Comparison of ENCODE assay signal across 8 mouse cellular contexts in genomic region chr4:138367641-138368497, GRCm38 (mm10). TPM values are rescaled to one million over a fixed set of nuclear protein-coding genes. Genes with fewer than 3 reads are reported as not detected.
DNase-seq lines count a peak whose midpoint lies in the region; ATAC-seq and TF ChIP-seq lines count a peak whose summit lies in the region.

TSS of gene Cda (minus strand) at chr4:138367992.

- peak within 1 kb of the TSS; percentile 32; the same call in 1 of the 2 replicates for H3K4me3 ChIP-seq in layer of hippocampus, adult 2 months
- H3K4me3 ChIP-seq in hindbrain, postnatal 0 days (ENCODE audit: low read length) = peak within 1 kb of the TSS; percentile 26
- H3K4me3 ChIP-seq in liver, embryonic 12.5 days = peak within 1 kb of the TSS; percentile 53
- H3K4me3 ChIP-seq in myocyte = peak within 1 kb of the TSS; percentile 6

- H3K36me3 ChIP-seq in hindbrain, postnatal 0 days (ENCODE audit: insufficient read depth, low read length) = no peaks in the 10 kb centered on the region
- no peaks in the 10 kb centered on the region for H3K36me3 ChIP-seq in liver, embryonic 12.5 days
- no peaks in the 10 kb centered on the region for H3K36me3 ChIP-seq in myocyte (ENCODE audit: control insufficient read depth, insufficient read depth)

- no peak within 1 kb of the TSS for H3ac ChIP-seq in myocyte (ENCODE audit: control insufficient read depth, insufficient read length)

- TF ChIP-seq CTCF in layer of hippocampus, adult 2 months (conservative IDR thresholded peaks at IDR 0.05) = no peak
- no peak for TF ChIP-seq CTCF in hindbrain, postnatal 0 days (IDR thresholded peaks at IDR 0.05; ENCODE audit: low read depth)

- H3K9ac ChIP-seq in hindbrain, postnatal 0 days (replicated peaks; ENCODE audit: low read length) = peak within 1 kb of the TSS; percentile 9; the same call in 1 of the 2 replicates
- peak within 1 kb of the TSS; percentile 52 for H3K9ac ChIP-seq in liver, embryonic 12.5 days

- no peaks in the 10 kb centered on the region for H3K27me3 ChIP-seq in hindbrain, postnatal 0 days (ENCODE audit: insufficient read depth, low read length)
- H3K27me3 ChIP-seq in liver, embryonic 12.5 days (replicated peaks) = peaks cover 33% of the 10 kb centered on the region
- no peaks in the 10 kb centered on the region for H3K27me3 ChIP-seq in myocyte (ENCODE audit: control insufficient read depth, insufficient read depth, insufficient read length)

- H3K4me1 ChIP-seq in hindbrain, postnatal 0 days (ENCODE audit: insufficient read depth, low read length) = peaks cover 8% of the 10 kb centered on the region; the same call in 1 of the 2 replicates
- H3K4me1 ChIP-seq in liver, embryonic 12.5 days = peaks cover 27% of the 10 kb centered on the region

- DNase-seq in layer of hippocampus, adult 2 months (ENCODE audit: low spot score in 2 of 2) = no peak
- DNase-seq in layer of hippocampus, postnatal 36 days = no peak
- DNase-seq in embryo, embryonic 11 days = peak; percentile 84
- DNase-seq in gastrocnemius, postnatal 36 days = peak; percentile 69 to 75
- peak; percentile 71 for DNase-seq in hindbrain, postnatal 0 days (ENCODE audit: low spot score)
- peak; percentile 55 for DNase-seq in testis, postnatal 14 days (ENCODE audit: low spot score)

- no peak for TF ChIP-seq POLR2A in myocyte (IDR thresholded peaks at IDR 0.05; ENCODE audit: insufficient read length, low read depth)

- peak; percentile 84 for ATAC-seq in hindbrain, postnatal 0 days
- peak; percentile 79 for ATAC-seq in liver, embryonic 12.5 days

- intact Hi-C loops in gastrocnemius, postnatal 36 days (cut with DNase I) = no loop called here

- no peak within 1 kb of the TSS for H3K27ac ChIP-seq in layer of hippocampus, adult 2 months
- H3K27ac ChIP-seq in hindbrain, postnatal 0 days = no peak within 1 kb of the TSS
- no peak within 1 kb of the TSS for H3K27ac ChIP-seq in liver, embryonic 12.5 days

- no peaks in the 10 kb centered on the region for H3K79me2 ChIP-seq in myocyte (ENCODE audit: control insufficient read depth, insufficient read depth)

- no peaks in the 10 kb centered on the region for H3K9me3 ChIP-seq in hindbrain, postnatal 0 days (ENCODE audit: low read length)
- no peaks in the 10 kb centered on the region for H3K9me3 ChIP-seq in liver, embryonic 12.5 days (replicated peaks)

- H3K4me2 ChIP-seq in hindbrain, postnatal 0 days (ENCODE audit: low read depth, low read length) = peak within 1 kb of the TSS; percentile 55
- peak within 1 kb of the TSS; percentile 75 for H3K4me2 ChIP-seq in liver, embryonic 12.5 days
- H3K4me2 ChIP-seq in myocyte (ENCODE audit: low read depth) = peak within 1 kb of the TSS; percentile 83

- WGBS in hindbrain, postnatal 0 days = 9% methylated on average over 33 of the region's 34 CpGs
- WGBS in liver, embryonic 12.5 days (ENCODE audit: insufficient replicate concordance) = 5% methylated on average over 33 of the region's 34 CpGs

TF ChIP-seq in myocyte, 11 proteins besides CTCF, POLR2A, EP300 and RAD21:
- TF ChIP-seq MAX (IDR thresholded peaks at IDR 0.05; ENCODE audit: low read depth) = no peak
- no peak for TF ChIP-seq TCF3 (IDR thresholded peaks at IDR 0.05; ENCODE audit: insufficient read length, low read depth)
- TF ChIP-seq MYOD1 (IDR thresholded peaks at IDR 0.05; ENCODE audit: control insufficient read depth in 1 of 3, insufficient read length in 2 of 3, low read depth in 2 of 3) = no peak
- TF ChIP-seq POLR2AphosphoS2 (IDR thresholded peaks at IDR 0.05; ENCODE audit: insufficient read length, low read depth) = no peak
- TF ChIP-seq REST (IDR thresholded peaks at IDR 0.05; ENCODE audit: insufficient read depth, insufficient read length) = no peak
- no peak for TF ChIP-seq SRF (IDR thresholded peaks at IDR 0.05; ENCODE audit: control insufficient read depth, insufficient read length, low read depth)
- TF ChIP-seq CEBPB (IDR thresholded peaks at IDR 0.05; ENCODE audit: insufficient read depth, poor library complexity, severe bottlenecking) = no peak
- no peak for TF ChIP-seq E2F4 (IDR thresholded peaks at IDR 0.05; ENCODE audit: insufficient read depth)
- TF ChIP-seq USF1 (IDR thresholded peaks at IDR 0.05; ENCODE audit: low read depth) = no peak
- no peak for TF ChIP-seq MYOG (IDR thresholded peaks at IDR 0.05; ENCODE audit: control insufficient read depth in 1 of 3, insufficient read depth in 1 of 3, insufficient read length in 2 of 3, low read depth in 2 of 3)
- no peak for TF ChIP-seq TCF12 (IDR thresholded peaks at IDR 0.05; ENCODE audit: insufficient read depth, poor library complexity, severe bottlenecking)

RNA-seq across cellular contexts. Expression of gene Cda, which starts in this region (rescaled TPM):
- 1 to 10 TPM; 1.9 to 3.2 TPM for total RNA-seq in layer of hippocampus, adult 2 months (2021)
- total RNA-seq in layer of hippocampus, postnatal 36 days (2021) = 1 to 10 TPM; 2.5 to 3.6 TPM
- under 1 TPM in 1 of 2 experiments, not detected in 1; 0.62 TPM for total RNA-seq in gastrocnemius, postnatal 36 days (2021)
- total RNA-seq in hindbrain, postnatal 0 days (2014; rRNA removed) = 9.5 and 20.5 TPM in 2 replicates
- polyA plus RNA-seq in hindbrain, postnatal 0 days (2015; fragmentation: Nextera tagmentation; extraction: Ambion mirVana) = 12.1 and 15.1 TPM in 2 replicates
- polyA plus RNA-seq in liver, embryonic 12.5 days (2016; fragmentation: Nextera tagmentation; extraction: Ambion mirVana) = 5.1 and 5.8 TPM in 2 replicates
- polyA plus RNA-seq in myocyte (2012; fragmentation: generic; extraction: Trizol) = 6.0 TPM

Comparison
In these comparisons a context has a peak if more than half of its experiments do, and no peak if none do; other contexts are left out.
1. Peak in DNase-seq in gastrocnemius, postnatal 36 days; RNA of the gene not detected or under 1 TPM.
2. DNase-seq: peak in embryo, embryonic 11 days (single experiment), hindbrain, postnatal 0 days (single experiment) and testis, postnatal 14 days (single experiment); none in layer of hippocampus, adult 2 months (0 of 2) and layer of hippocampus, postnatal 36 days (0 of 2).
3. Peak in every context shown above with its lines, with median percentiles within 50 percentile points of each other: H3K4me3 ChIP-seq and H3K4me2 ChIP-seq.